Mouse (Mus musculus) cerebellum, adult 9-11 months (tissue): ENCODE measurements at regions not wholly inside any gene's neighbourhood (a gene's known extent, or its start where the extent isn't known, plus 50 kb on each side); places are given as distances from the start of the nearest gene placed in this dataset.
"Not testable (repeated sequence)": the region's sequence is repeated elsewhere in the genome, so short reads cannot be mapped to it uniquely, and the experiment has no call there.

ENCODE experiments used
- DNase-seq: peaks from one replicate; pipeline ENCODE4 v3.0.0; 2022

- DNase-seq: no peak
Observed at GRCm38 (mm10) chr2:107869304-107869958, 579.0 kb downstream of the Kcna4 start.

- DNase-seq: no peak
Observed at GRCm38 (mm10) chr2:107879663-107880062, 589.2 kb downstream of the Kcna4 start.

- no peak for DNase-seq
Observed at GRCm38 (mm10) chr2:107886063-107886762, 595.8 kb downstream of the Kcna4 start.

GRCm38 (mm10) chr2:107888245-107888644, 597.8 kb downstream of the Kcna4 start:
- DNase-seq: no peak

GRCm38 (mm10) chr2:107925116-107925515, 634.7 kb downstream of the Kcna4 start:
- DNase-seq: no peak

- no peak for DNase-seq
Observed at GRCm38 (mm10) chr2:107926606-107927005, 636.2 kb downstream of the Kcna4 start.

- no peak for DNase-seq
Observed at GRCm38 (mm10) chr2:107935336-107935735, 644.9 kb downstream of the Kcna4 start.

- DNase-seq: no peak
Observed at GRCm38 (mm10) chr2:107935775-107936174, 645.3 kb downstream of the Kcna4 start.

- no peak for DNase-seq
Observed at GRCm38 (mm10) chr2:107941374-107941773, 650.9 kb downstream of the Kcna4 start.

- DNase-seq: peak; percentile 32
Observed at GRCm38 (mm10) chr2:107945837-107946451, 655.5 kb downstream of the Kcna4 start.

GRCm38 (mm10) chr2:107955608-107956127, 665.2 kb downstream of the Kcna4 start:
- not testable (repeated sequence) for DNase-seq

- DNase-seq: not testable (repeated sequence)
Observed at GRCm38 (mm10) chr2:107963921-107964320, 673.5 kb downstream of the Kcna4 start.

GRCm38 (mm10) chr2:107964841-107965240, 674.4 kb downstream of the Kcna4 start:
- DNase-seq: no peak

- DNase-seq: no peak
Observed at GRCm38 (mm10) chr2:107965336-107966306, 675.2 kb downstream of the Kcna4 start.

GRCm38 (mm10) chr2:107968526-107968925, 678.1 kb downstream of the Kcna4 start:
- DNase-seq: no peak

GRCm38 (mm10) chr2:107969526-107969925, 679.1 kb downstream of the Kcna4 start:
- no peak for DNase-seq

GRCm38 (mm10) chr2:107973528-107973927, 683.1 kb downstream of the Kcna4 start:
- DNase-seq: no peak

GRCm38 (mm10) chr2:107994831-107995230, 704.4 kb downstream of the Kcna4 start:
- no peak for DNase-seq

- no peak for DNase-seq
Observed at GRCm38 (mm10) chr2:108011534-108011933, 721.1 kb downstream of the Kcna4 start.

- DNase-seq: no peak
Observed at GRCm38 (mm10) chr2:108023206-108023605, 732.8 kb downstream of the Kcna4 start.

GRCm38 (mm10) chr2:108030657-108031056, 740.2 kb downstream of the Kcna4 start:
- no peak for DNase-seq

GRCm38 (mm10) chr2:108032301-108033013, 742.0 kb downstream of the Kcna4 start:
- DNase-seq: peak; percentile 38
